Mouse (Mus musculus): Measurements from ENCODE around the gene Hoxb1.

The Hoxb1 gene

GRCm38 (mm10) chr11:96397806-96398335, 32.3 kb downstream of the Hoxb1 start:
- no peak for DNase-seq (ENCODE audit: low read depth, low spot score)

GRCm38 (mm10) chr11:96399923-96400322, 34.4 kb downstream of the Hoxb1 start:
- DNase-seq (ENCODE audit: low read depth, low spot score), result no peak

DNA sequence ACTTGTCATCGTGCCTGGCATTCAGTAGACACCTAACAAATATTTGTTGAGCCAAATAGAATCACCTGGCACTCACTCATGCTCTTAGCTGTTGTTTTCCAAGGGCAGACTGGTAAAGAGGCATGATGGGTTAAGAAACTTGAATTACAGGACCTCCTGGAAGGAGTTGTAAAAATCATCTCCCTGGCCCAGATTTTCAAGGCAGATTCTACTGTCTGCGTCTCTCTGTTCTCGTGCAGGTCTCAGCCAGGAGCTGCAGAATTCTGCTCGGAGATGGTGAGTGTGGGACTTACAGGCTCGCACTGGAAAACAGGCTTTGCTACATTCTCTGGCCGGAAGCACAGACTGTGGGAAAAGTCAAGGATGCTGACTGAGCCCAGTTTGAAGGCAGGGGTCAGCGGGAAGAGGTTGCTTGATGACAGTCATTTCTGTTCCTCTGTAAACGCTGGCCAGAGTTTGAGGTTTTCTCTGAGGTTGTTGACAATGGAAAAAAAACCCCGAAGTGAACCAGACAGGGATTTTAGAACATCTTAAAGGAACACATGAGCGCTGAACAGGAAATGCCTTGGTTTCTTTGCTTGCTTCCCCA, 38.6 kb downstream of the Hoxb1 start:
- DNase-seq (ENCODE audit: low read depth, low spot score), result no peak

- no peak for DNase-seq (ENCODE audit: low read depth, low spot score)
Observed at GRCm38 (mm10) chr11:96404831-96405230, 39.3 kb downstream of the Hoxb1 start.

GRCm38 (mm10) chr11:96405541-96405940, 40.0 kb downstream of the Hoxb1 start:
- no peak for DNase-seq (ENCODE audit: low read depth, low spot score)

DNA sequence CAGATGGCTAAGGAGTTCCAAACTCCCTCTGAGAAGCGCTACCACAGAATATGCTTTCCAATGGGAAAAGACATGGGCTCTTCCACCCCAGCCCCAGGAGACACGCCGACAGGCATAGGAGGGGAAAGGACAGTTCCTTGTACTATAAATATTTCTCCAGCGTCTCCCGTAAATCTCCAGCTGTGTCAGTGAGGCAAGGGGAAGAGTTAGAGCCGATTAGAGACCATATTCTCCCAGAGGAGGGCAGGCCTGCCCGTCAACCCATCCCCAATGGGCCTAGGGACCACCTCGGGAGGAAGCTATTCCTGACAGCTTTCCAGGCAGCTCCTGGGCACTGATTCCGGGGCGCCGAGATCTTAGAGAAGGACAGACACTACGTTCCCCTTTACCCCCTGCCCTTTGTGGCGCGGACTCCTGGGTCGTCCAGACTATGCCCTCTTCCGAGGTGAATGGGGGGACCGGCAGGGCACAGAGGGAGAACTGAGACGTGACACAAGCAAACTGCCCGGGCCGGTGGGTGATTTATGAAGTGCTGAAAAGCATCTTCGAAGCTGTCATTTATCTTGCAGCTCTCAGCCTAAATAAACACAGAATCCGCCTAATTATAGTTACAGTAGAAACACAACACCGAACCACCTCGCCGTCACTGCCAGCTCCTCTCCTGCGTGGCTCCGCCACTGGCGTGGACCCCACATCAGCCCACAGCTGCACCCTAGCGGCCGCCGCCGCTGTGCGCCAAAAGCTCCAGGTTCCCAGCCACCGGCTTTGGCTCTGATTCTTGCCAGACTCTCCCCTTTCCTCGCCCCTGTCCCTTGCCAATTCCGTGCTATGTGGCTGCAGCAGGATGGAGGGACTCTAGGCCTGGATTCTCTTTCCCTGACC, 41.9 kb downstream of the Hoxb1 start:
- peak; percentile 72 for DNase-seq (ENCODE audit: low read depth, low spot score)

DNA sequence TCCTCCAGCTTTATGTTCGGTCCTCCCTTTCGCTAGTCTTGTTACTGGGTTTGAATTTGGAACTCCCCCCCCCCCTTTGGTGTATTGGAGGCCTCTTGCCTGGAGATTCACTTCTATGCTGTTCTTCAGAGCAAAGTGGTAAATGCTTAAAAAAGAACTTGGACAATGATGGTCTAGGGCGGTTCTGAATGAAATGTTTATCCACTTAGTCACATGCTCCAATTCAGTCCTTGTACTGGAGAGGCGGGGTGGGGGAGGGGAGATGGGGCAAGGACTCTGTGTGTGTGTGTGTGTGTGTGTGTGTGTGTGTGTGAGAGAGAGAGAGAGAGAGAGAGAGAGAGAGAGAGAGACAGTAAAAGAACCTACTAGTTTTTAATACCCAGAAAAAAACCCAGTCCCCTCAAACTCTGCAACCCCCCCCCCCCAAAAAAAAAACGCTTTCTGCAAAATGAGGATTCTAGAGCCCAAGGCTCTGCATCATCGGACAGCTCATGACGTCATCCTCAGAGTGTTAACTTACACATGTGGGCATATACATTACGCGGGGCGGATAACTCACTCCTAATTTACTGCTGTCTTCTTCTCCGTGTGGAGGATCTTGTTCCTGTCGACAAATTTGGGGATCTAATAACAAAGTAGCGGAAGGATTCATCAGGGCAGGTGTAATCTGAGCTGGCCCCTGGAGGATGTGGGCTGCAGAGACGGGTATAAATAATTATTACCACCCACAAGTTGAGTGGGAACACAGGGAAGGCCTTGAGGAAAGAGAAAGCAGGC, 42.9 kb downstream of the Hoxb1 start:
- DNase-seq (ENCODE audit: low read depth, low spot score), result no peak

DNA sequence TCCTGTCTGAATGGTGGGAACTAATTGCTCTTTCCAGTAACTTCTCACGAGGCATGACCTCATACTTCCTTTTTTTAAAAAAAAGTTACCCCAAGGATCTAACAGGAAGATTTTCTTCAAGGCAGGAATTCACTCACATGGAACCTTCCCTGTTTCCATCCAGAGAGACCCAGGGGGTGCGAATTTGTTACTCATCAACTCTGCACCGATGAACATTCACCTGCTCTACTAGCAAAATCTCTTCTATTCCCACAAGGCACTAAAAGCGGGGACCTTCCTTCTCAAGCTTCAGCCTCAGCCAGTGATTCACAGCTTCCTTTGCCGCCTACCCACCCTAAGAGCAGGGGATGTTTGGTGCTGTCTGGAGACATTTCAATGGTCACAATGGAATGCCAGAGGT, 45.5 kb downstream of the Hoxb1 start:
- no peak for DNase-seq (ENCODE audit: low read depth, low spot score)

- no peak for DNase-seq (ENCODE audit: low read depth, low spot score)
Observed at GRCm38 (mm10) chr11:96411934-96412333, 46.4 kb downstream of the Hoxb1 start.

GRCm38 (mm10) chr11:96412941-96413491, 47.5 kb downstream of the Hoxb1 start:
- no peak for DNase-seq (ENCODE audit: low read depth, low spot score)

DNA sequence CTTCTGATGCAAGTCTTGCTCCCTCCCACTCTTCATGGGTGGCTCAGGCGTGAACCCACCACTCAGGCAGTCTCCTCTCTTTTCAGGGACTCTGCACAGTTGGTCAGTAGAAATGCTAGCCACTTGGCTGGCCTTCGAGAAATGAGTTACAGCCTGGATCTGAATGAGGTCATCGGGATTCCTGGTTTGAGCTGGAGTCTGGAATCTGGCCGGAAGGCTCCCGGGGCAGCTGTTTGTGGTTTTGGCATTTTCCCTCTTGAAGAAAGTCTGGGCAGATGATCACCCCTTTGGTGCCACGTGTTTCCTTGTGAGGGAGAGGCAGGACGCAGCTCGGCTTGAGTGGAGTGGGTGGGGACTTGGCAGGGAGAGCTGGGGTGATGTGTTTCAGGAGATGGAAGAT, 48.0 kb downstream of the Hoxb1 start:
- DNase-seq (ENCODE audit: low read depth, low spot score), result no peak

GRCm38 (mm10) chr11:96414002-96414401, 48.5 kb downstream of the Hoxb1 start:
- DNase-seq (ENCODE audit: low read depth, low spot score), result no peak

Data from CD4-positive, CD25-positive, alpha-beta regulatory T cell, adult 2 months (primary cell).